Mouse (Mus musculus): ENCODE data around the gene Macrod2. TPM values are rescaled to one million over a fixed set of nuclear protein-coding genes. Genes with fewer than 3 reads are reported as not detected.

The Macrod2 gene
- polyA plus RNA-seq, 1 experiment from 2014 or later, result 31.9 TPM

- Histone ChIP-seq H3K4me2 (replicated peaks; ENCODE audit: low read depth) (no peak overlapping the region), H3K4me1 (replicated peaks; ENCODE audit: control insufficient read depth, insufficient read depth) (no peaks in the 10 kb centered on the region), H3K9me3 (ENCODE audit: control insufficient read depth, low read length) (no peaks in the 10 kb centered on the region), H3K27me3 (ENCODE audit: control insufficient read depth, insufficient read depth, low read length) (no peaks in the 10 kb centered on the region), H3K27ac (replicated peaks) (no peak overlapping the region), H3K36me3 (ENCODE audit: control insufficient read depth, insufficient read depth, low read length) (no peaks in the 10 kb centered on the region), H3K4me3 (ENCODE audit: low read depth, low read length) (no peak overlapping the region), H3K9ac (ENCODE audit: low read length) (no peak overlapping the region)
- DNase-seq (ENCODE audit: low spot score) (no peak), ATAC-seq (ENCODE audit: low FRiP score, low TSS enrichment) (no peak)
- TF ChIP-seq EP300 (optimal IDR thresholded peaks at IDR 0.05), result no peak
- no peak for TF ChIP-seq CTCF (IDR thresholded peaks at IDR 0.05; ENCODE audit: low read depth)
These were observed 495.6 kb downstream of the Macrod2 start for GRCm38 (mm10) chr2:140890683-140891082.

- Histone ChIP-seq H3K4me1 (replicated peaks; ENCODE audit: control insufficient read depth, insufficient read depth) (no peaks in the 10 kb centered on the region), H3K9me3 (ENCODE audit: control insufficient read depth, low read length) (no peaks in the 10 kb centered on the region), H3K27me3 (ENCODE audit: control insufficient read depth, insufficient read depth, low read length) (no peaks in the 10 kb centered on the region), H3K4me2 (replicated peaks; ENCODE audit: low read depth) (no peak overlapping the region), H3K4me3 (ENCODE audit: low read depth, low read length) (no peak overlapping the region), H3K27ac (replicated peaks) (no peak overlapping the region), H3K9ac (ENCODE audit: low read length) (no peak overlapping the region), H3K36me3 (ENCODE audit: control insufficient read depth, insufficient read depth, low read length) (no peaks in the 10 kb centered on the region)
- ATAC-seq (ENCODE audit: low FRiP score, low TSS enrichment) (0 out of 2 replicates have a peak, but pooled peaks have one; percentile 32), DNase-seq (ENCODE audit: low spot score) (no peak)
- 52% methylated on average over 3 of the region's 3 CpGs for WGBS
- TF ChIP-seq CTCF (IDR thresholded peaks at IDR 0.05; ENCODE audit: low read depth) (no peak), EP300 (optimal IDR thresholded peaks at IDR 0.05) (no peak)
These were observed 501.4 kb downstream of the Macrod2 start for GRCm38 (mm10) chr2:140896396-140897082.

- 70% methylated on average over 7 of the region's 7 CpGs for WGBS
- H3K9me3 ChIP-seq (ENCODE audit: control insufficient read depth, low read length), result no peaks in the 10 kb centered on the region
- no peak for TF ChIP-seq EP300 (optimal IDR thresholded peaks at IDR 0.05)
- no peak for TF ChIP-seq CTCF (IDR thresholded peaks at IDR 0.05; ENCODE audit: low read depth)
- H3K27ac ChIP-seq (replicated peaks), result no peak overlapping the region
- no peaks in the 10 kb centered on the region for H3K27me3 ChIP-seq (ENCODE audit: control insufficient read depth, insufficient read depth, low read length)
- H3K4me2 ChIP-seq (replicated peaks; ENCODE audit: low read depth), result no peak overlapping the region
- DNase-seq (ENCODE audit: low spot score) (no peak), ATAC-seq (ENCODE audit: low FRiP score, low TSS enrichment) (no peak)
- H3K4me1 ChIP-seq (replicated peaks; ENCODE audit: control insufficient read depth, insufficient read depth), result no peaks in the 10 kb centered on the region
- H3K36me3 ChIP-seq (ENCODE audit: control insufficient read depth, insufficient read depth, low read length), result no peaks in the 10 kb centered on the region
- no peak overlapping the region for H3K9ac ChIP-seq (ENCODE audit: low read length)
- H3K4me3 ChIP-seq (ENCODE audit: low read depth, low read length), result no peak overlapping the region
These were observed 503.4 kb downstream of the Macrod2 start for GRCm38 (mm10) chr2:140898408-140898985.

GRCm38 (mm10) chr2:140905331-140905730, 510.2 kb downstream of the Macrod2 start:
- no peaks in the 10 kb centered on the region for H3K27me3 ChIP-seq (ENCODE audit: control insufficient read depth, insufficient read depth, low read length)
- H3K9me3 ChIP-seq (ENCODE audit: control insufficient read depth, low read length), result no peaks in the 10 kb centered on the region
- no peaks in the 10 kb centered on the region for H3K4me1 ChIP-seq (replicated peaks; ENCODE audit: control insufficient read depth, insufficient read depth)
- ATAC-seq (ENCODE audit: low FRiP score, low TSS enrichment) (no peak), DNase-seq (ENCODE audit: low spot score) (no peak)
- no peak overlapping the region for H3K27ac ChIP-seq (replicated peaks)
- H3K36me3 ChIP-seq (ENCODE audit: control insufficient read depth, insufficient read depth, low read length), result no peaks in the 10 kb centered on the region
- no peak overlapping the region for H3K9ac ChIP-seq (ENCODE audit: low read length)
- H3K4me2 ChIP-seq (replicated peaks; ENCODE audit: low read depth), result no peak overlapping the region
- H3K4me3 ChIP-seq (ENCODE audit: low read depth, low read length), result no peak overlapping the region
- TF ChIP-seq EP300 (optimal IDR thresholded peaks at IDR 0.05), result no peak
- WGBS, result 80% methylated on average over 4 of the region's 4 CpGs

- Histone ChIP-seq H3K36me3 (ENCODE audit: control insufficient read depth, insufficient read depth, low read length) (no peaks in the 10 kb centered on the region), H3K4me3 (ENCODE audit: low read depth, low read length) (no peak overlapping the region), H3K4me2 (replicated peaks; ENCODE audit: low read depth) (no peak overlapping the region), H3K27ac (replicated peaks) (no peak overlapping the region), H3K9me3 (ENCODE audit: control insufficient read depth, low read length) (no peaks in the 10 kb centered on the region), H3K4me1 (replicated peaks; ENCODE audit: control insufficient read depth, insufficient read depth) (no peaks in the 10 kb centered on the region), H3K27me3 (ENCODE audit: control insufficient read depth, insufficient read depth, low read length) (no peaks in the 10 kb centered on the region), H3K9ac (ENCODE audit: low read length) (no peak overlapping the region)
- TF ChIP-seq CTCF (IDR thresholded peaks at IDR 0.05; ENCODE audit: low read depth) (no peak), EP300 (optimal IDR thresholded peaks at IDR 0.05) (no peak)
- no peak for ATAC-seq (ENCODE audit: low FRiP score, low TSS enrichment)
- 62% methylated on average over 3 of the region's 3 CpGs for WGBS
- no peak for DNase-seq (ENCODE audit: low spot score)
These were observed 511.0 kb downstream of the Macrod2 start for GRCm38 (mm10) chr2:140906123-140906522.

GRCm38 (mm10) chr2:140911463-140911862, 516.4 kb downstream of the Macrod2 start:
- DNase-seq (ENCODE audit: low spot score), result no peak
- Histone ChIP-seq H3K36me3 (ENCODE audit: control insufficient read depth, insufficient read depth, low read length) (no peaks in the 10 kb centered on the region), H3K4me1 (replicated peaks; ENCODE audit: control insufficient read depth, insufficient read depth) (no peaks in the 10 kb centered on the region), H3K4me2 (replicated peaks; ENCODE audit: low read depth) (no peak overlapping the region), H3K27me3 (ENCODE audit: control insufficient read depth, insufficient read depth, low read length) (no peaks in the 10 kb centered on the region), H3K9me3 (ENCODE audit: control insufficient read depth, low read length) (no peaks in the 10 kb centered on the region), H3K27ac (replicated peaks) (no peak overlapping the region), H3K9ac (ENCODE audit: low read length) (no peak overlapping the region), H3K4me3 (ENCODE audit: low read depth, low read length) (no peak overlapping the region)
- ATAC-seq (ENCODE audit: low FRiP score, low TSS enrichment), result no peak
- WGBS, result 79% methylated on average over 6 of the region's 6 CpGs
- TF ChIP-seq CTCF (IDR thresholded peaks at IDR 0.05; ENCODE audit: low read depth) (no peak), EP300 (optimal IDR thresholded peaks at IDR 0.05) (no peak)

Data from stomach, postnatal 0 days (tissue).